Mouse (Mus musculus) large intestine, adult 2 months (tissue): ENCODE data around the gene Olfr168. TPM values are rescaled to one million over a fixed set of nuclear protein-coding genes. Genes with fewer than 3 reads are reported as not detected.
"Not testable (repeated sequence)": the region's sequence is repeated elsewhere in the genome, so short reads cannot be mapped to it uniquely, and the experiment has no call there.

ENCODE experiments used
- DNase-seq: peaks from one replicate; pipeline ENCODE4 v3.0.0-alpha.2; 2012; ENCODE audit warnings: low read depth, low spot score
- WGBS: fragments of 180-500 bp; shearing (Covaris S2); methylation state at CpG from one replicate; pipeline ENCODE4 v1.1.7; 2018; 5-methylcytosine and 5-hydroxymethylcytosine counted together
- polyA plus RNA-seq: library from polyadenylated mRNA; depleted of rRNA; stranded (reverse); fragments of >200 nt; gene quantifications from 2 replicates; pipeline ENCODE4 v1.2.3, GENCODE M21; 2012; rRNA removed

Olfr168 gene
- polyA plus RNA-seq = not detected in 2 replicates

- DNase-seq = no peak
These were observed at the start of gene Olfr168 for GRCm38 (mm10) chr16:19535455-19535854. Gene Olfr168 (minus strand): TSS chr16:19535555.

- not testable (repeated sequence) for DNase-seq
- WGBS = 91% methylated on average over 2 of the region's 2 CpGs
These were observed 36.4 kb upstream of the Olfr168 start, which contains the start of gene Olfr169 for GRCm38 (mm10) chr16:19571709-19572108. Gene Olfr169 (minus strand): TSS chr16:19571809.

- 75% methylated on average over 7 of the region's 7 CpGs for WGBS
- DNase-seq = not testable (repeated sequence)
These were observed 18.1 kb upstream of the Olfr168 start for GRCm38 (mm10) chr16:19553429-19553828.

- DNase-seq = not testable (repeated sequence)
- WGBS = 94% methylated on average over 3 of the region's 3 CpGs
These were observed 16.9 kb upstream of the Olfr168 start for GRCm38 (mm10) chr16:19552246-19552645.

- WGBS = 79% methylated on average over 2 of the region's 2 CpGs
- no peak for DNase-seq
These were observed 13.2 kb downstream of the Olfr168 start, which contains the start of gene Olfr167 for GRCm38 (mm10) chr16:19522166-19522565. Gene Olfr167 (minus strand): TSS chr16:19522266.

GRCm38 (mm10) chr16:19483394-19483793 lies 52.0 kb downstream of the Olfr168 start, which contains the start of gene Olfr166:
Gene Olfr166 (plus strand): TSS chr16:19483694.
- no peak for DNase-seq

Other genes with a start within 250 kb of the Olfr168 start
- not detected in 2 replicates for gene Olfr164, start 221.5 kb downstream of the Olfr168 start, polyA plus RNA-seq
- gene Olfr165, start 112.4 kb downstream of the Olfr168 start, polyA plus RNA-seq = 4.4 and 5.0 TPM in 2 replicates
- not detected in 2 replicates for gene Olfr166, start 51.9 kb downstream of the Olfr168 start, polyA plus RNA-seq
- gene Olfr167, start 13.3 kb downstream of the Olfr168 start, polyA plus RNA-seq = not detected in 2 replicates
- gene Olfr169, start 36.3 kb upstream of the Olfr168 start, polyA plus RNA-seq = not detected in 2 replicates
- gene Olfr170, start 76.3 kb upstream of the Olfr168 start, polyA plus RNA-seq = not detected in 2 replicates
- not detected in 2 replicates for gene Olfr171, start 94.4 kb upstream of the Olfr168 start, polyA plus RNA-seq
- gene Lamp3, start 170.8 kb upstream of the Olfr168 start, polyA plus RNA-seq = 0.02 and 0.03 TPM in 2 replicates
- gene B3gnt5, start 224.7 kb upstream of the Olfr168 start, polyA plus RNA-seq = 1.6 and 2.0 TPM in 2 replicates